Comparison of ENCODE assay signal across 9 mouse cellular contexts in the genomic region with DNA sequence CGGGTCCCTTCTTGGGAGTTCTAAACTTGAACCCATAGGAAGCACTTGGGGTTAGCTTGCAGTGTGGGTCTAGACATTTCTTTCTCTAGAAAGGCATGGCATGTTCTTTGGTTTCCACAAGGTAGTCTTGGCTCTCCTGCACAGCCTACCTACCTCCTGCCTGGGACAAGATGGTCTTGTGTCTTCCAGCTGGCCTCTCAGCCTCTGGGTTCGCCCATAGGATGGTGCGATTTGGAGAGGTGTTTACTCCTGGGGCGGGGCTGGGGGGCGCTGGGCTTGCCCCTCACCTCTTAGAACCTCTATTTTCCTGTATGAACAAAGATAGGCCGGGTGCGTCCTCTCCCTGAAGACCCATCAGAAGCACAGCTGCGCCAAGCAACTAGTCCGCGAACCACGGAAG. TPM values are rescaled to one million over a fixed set of nuclear protein-coding genes. Genes with fewer than 3 reads are reported as not detected.
DNase-seq lines count a peak whose midpoint lies in the region; ATAC-seq and TF ChIP-seq lines count a peak whose summit lies in the region.
"Had no signal": no experiment of that assay in that cellular context is flagged by ENCODE, and none has a peak within 500 bp of the region (broad histone marks: within the 10 kb centered on the region; RNA-seq: fewer than 3 reads in every experiment).

No protein-coding gene starts in this region.

- no peaks in the 10 kb centered on the region for H3K36me3 ChIP-seq in heart, embryonic 13.5 days
- H3K36me3 ChIP-seq in ES-E14 (ENCODE audit: control insufficient read depth, insufficient read depth, low read length, poor library complexity, severe bottlenecking), result no peaks in the 10 kb centered on the region
- no peaks in the 10 kb centered on the region for H3K36me3 ChIP-seq in hindbrain, embryonic 10.5 days
- no peaks in the 10 kb centered on the region for H3K36me3 ChIP-seq in midbrain, embryonic 10.5 days

- peaks cover 13% of the 10 kb centered on the region; the same call in 1 of the 2 replicates for H3K27me3 ChIP-seq in heart, embryonic 13.5 days (replicated peaks)
- H3K27me3 ChIP-seq in hindbrain, embryonic 10.5 days (ENCODE audit: insufficient read depth, poor library complexity, severe bottlenecking), result peaks cover 30% of the 10 kb centered on the region
- peaks cover 38% of the 10 kb centered on the region for H3K27me3 ChIP-seq in midbrain, embryonic 10.5 days (ENCODE audit: low read depth, poor library complexity, severe bottlenecking)

- H3K4me3 ChIP-seq in heart, embryonic 13.5 days, result peak overlapping the region; percentile 57
- H3K4me3 ChIP-seq in ES-E14 (ENCODE audit: insufficient read depth in 1 of 2, low read depth in 1 of 2, low read length in 2 of 2, poor library complexity in 1 of 2, severe bottlenecking in 1 of 2), result peak overlapping the region; percentile 5 to 17; a peak in 3 of 4 replicates
- peak overlapping the region; percentile 50 for H3K4me3 ChIP-seq in hindbrain, embryonic 10.5 days
- peak overlapping the region; percentile 55 for H3K4me3 ChIP-seq in midbrain, embryonic 10.5 days

- in situ Hi-C loops in ES-E14 (cut with MboI; ENCODE audit: low sequenced_read_pairs in 2 of 2, unreplicated experiment in 2 of 2), result no loop called here

- 17% methylated on average over 11 of the region's 11 CpGs for WGBS in heart, embryonic 13.5 days
- WGBS in hindbrain, embryonic 10.5 days, result 16% methylated on average over 11 of the region's 11 CpGs
- 19% methylated on average over 11 of the region's 11 CpGs for WGBS in midbrain, embryonic 10.5 days

- no peak for DNase-seq in heart, postnatal 36 days
- DNase-seq in ES-E14 (ENCODE audit: low read depth, low spot score), result no peak
- peak; percentile 15 for DNase-seq in hindbrain, embryonic 10.5 days (ENCODE audit: low spot score)
- DNase-seq in midbrain, embryonic 10.5 days (ENCODE audit: low spot score), result no peak
- no peak for DNase-seq in frontal cortex, postnatal 14 days (ENCODE audit: low spot score in 2 of 2)
- no peak for DNase-seq in layer of hippocampus, adult 11-12 months (ENCODE audit: low spot score)
- no peak for DNase-seq in cerebellum, postnatal 4 days (ENCODE audit: low spot score in 2 of 2)
- DNase-seq: kidney, adult 8-10 months had no signal

- ATAC-seq in heart, embryonic 13.5 days (ENCODE audit: extremely low read depth, insufficient number of reproducible peaks, low FRiP score, low TSS enrichment), result no peak

- H3K9me3 ChIP-seq in heart, embryonic 13.5 days, result peaks cover 7% of the 10 kb centered on the region; the same call in 1 of the 2 replicates
- H3K9me3 ChIP-seq in ES-E14 (ENCODE audit: control insufficient read depth, insufficient read depth, low read depth, low read length), result no peaks in the 10 kb centered on the region
- H3K9me3 ChIP-seq in hindbrain, embryonic 10.5 days, result no peaks in the 10 kb centered on the region
- H3K9me3 ChIP-seq in midbrain, embryonic 10.5 days (replicated peaks), result no peaks in the 10 kb centered on the region

- intact Hi-C loops in heart, postnatal 36 days (cut with DNase I), result no loop called here

- peak overlapping the region; percentile 78 for H3K9ac ChIP-seq in heart, embryonic 13.5 days
- no peak overlapping the region for H3K9ac ChIP-seq in ES-E14 (ENCODE audit: insufficient read depth, low read depth, low read length, poor library complexity, severe bottlenecking)

- H3K4me2 ChIP-seq in heart, embryonic 13.5 days, result peak overlapping the region; percentile 72

- no peak overlapping the region for H3K27ac ChIP-seq in heart, embryonic 13.5 days (replicated peaks)
- peak overlapping the region; percentile 46 for H3K27ac ChIP-seq in ES-E14 (ENCODE audit: insufficient read depth, low read depth, low read length, poor library complexity, severe bottlenecking)
- peak overlapping the region; percentile 30 for H3K27ac ChIP-seq in hindbrain, embryonic 10.5 days
- H3K27ac ChIP-seq in midbrain, embryonic 10.5 days (replicated peaks), result peak overlapping the region; percentile 10; the same call in 1 of the 2 replicates

- H3K4me1 ChIP-seq in heart, embryonic 13.5 days, result peaks cover 15% of the 10 kb centered on the region
- H3K4me1 ChIP-seq in ES-E14 (ENCODE audit: control insufficient read depth in 2 of 2, insufficient read depth in 2 of 2, low read length in 2 of 2, poor library complexity in 1 of 2), result peaks cover 0 to 7% of the 10 kb centered on the region in 2 experiments; a peak in 1 of 4 replicates
- H3K4me1 ChIP-seq in hindbrain, embryonic 10.5 days (replicated peaks), result peaks cover 14% of the 10 kb centered on the region
- H3K4me1 ChIP-seq in midbrain, embryonic 10.5 days, result peaks cover 13% of the 10 kb centered on the region

TF ChIP-seq in ES-E14, 5 proteins besides CTCF, POLR2A, EP300 and RAD21:
- TF ChIP-seq MAFK (IDR thresholded peaks at IDR 0.05; ENCODE audit: insufficient read depth, low read depth, low read length) (no peak), HCFC1 (IDR thresholded peaks at IDR 0.05; ENCODE audit: borderline replicate concordance, insufficient read depth, low read length) (no peak), ZC3H11A (IDR thresholded peaks at IDR 0.05; ENCODE audit: borderline replicate concordance, low read depth, low read length) (no peak), ZNF384 (IDR thresholded peaks at IDR 0.05; ENCODE audit: low read depth, low read length) (no peak), CHD2 (IDR thresholded peaks at IDR 0.05; ENCODE audit: low read depth, low read length) (no peak)

RNA-seq across cellular contexts. Expression of gene 1110038F14Rik, which starts 38.8 kb away (rescaled TPM):
- polyA plus RNA-seq in heart, embryonic 13.5 days (2015; fragmentation: Nextera tagmentation; extraction: Ambion mirVana), result 39.6 and 45.5 TPM in 2 replicates
- total RNA-seq in heart, postnatal 36 days (2021), result 10 to 100 TPM; 17.9 to 18.9 TPM
- total RNA-seq in ES-E14 (2012; rRNA removed), result 25.6 and 35.5 TPM in 2 replicates
- polyA plus RNA-seq in hindbrain, embryonic 10.5 days (2016; fragmentation: Nextera tagmentation; extraction: Ambion mirVana), result 80.6 and 81.1 TPM in 2 replicates
- polyA plus RNA-seq in midbrain, embryonic 10.5 days (2016; fragmentation: Nextera tagmentation; extraction: Ambion mirVana), result 76.4 and 79.9 TPM in 2 replicates

RNA-seq across cellular contexts. Expression of gene Apol6, which starts 57.4 kb away (rescaled TPM):
- 0.06 and 0.15 TPM in 2 replicates for polyA plus RNA-seq in heart, embryonic 13.5 days (2015; fragmentation: Nextera tagmentation; extraction: Ambion mirVana)
- total RNA-seq in heart, postnatal 36 days (2021), result 1 to 10 TPM in 1 of 2 experiments, under 1 TPM in 1; 0.41 to 1.5 TPM
- 3.0 and 3.3 TPM in 2 replicates for total RNA-seq in ES-E14 (2012; rRNA removed)
- 0.06 TPM in 1 of 2 replicates, not detected in the other for polyA plus RNA-seq in hindbrain, embryonic 10.5 days (2016; fragmentation: Nextera tagmentation; extraction: Ambion mirVana)
- polyA plus RNA-seq in midbrain, embryonic 10.5 days (2016; fragmentation: Nextera tagmentation; extraction: Ambion mirVana), result not detected in 2 replicates
